Comparison of ENCODE assay signal across 12 mouse cellular contexts in genomic region chr3:95043251-95043650, GRCm38 (mm10). TPM values are rescaled to one million over a fixed set of nuclear protein-coding genes. Genes with fewer than 3 reads are reported as not detected.
DNase-seq lines count a peak whose midpoint lies in the region; ATAC-seq and TF ChIP-seq lines count a peak whose summit lies in the region.
"Had no signal": no experiment of that assay in that cellular context is flagged by ENCODE, and none has a peak within 500 bp of the region (broad histone marks: within the 10 kb centered on the region; RNA-seq: fewer than 3 reads in every experiment).

No protein-coding gene starts in this region.

- no peaks in the 10 kb centered on the region for H3K27me3 ChIP-seq in hindbrain, embryonic 14.5 days (ENCODE audit: control insufficient read depth, insufficient read depth, low read length)
- H3K27me3 ChIP-seq in hindbrain, postnatal 0 days (ENCODE audit: insufficient read depth, low read length): no peaks in the 10 kb centered on the region
- H3K27me3 ChIP-seq in megakaryocyte, embryonic 14.5 days (replicated peaks): no peaks in the 10 kb centered on the region
- no peaks in the 10 kb centered on the region for H3K27me3 ChIP-seq in ES-Bruce4 (ENCODE audit: control insufficient read depth, insufficient read depth, low read length, poor library complexity, severe bottlenecking)
- H3K27me3 ChIP-seq: limb, embryonic 15.5 days had no signal

- H3K27ac ChIP-seq in hindbrain, embryonic 14.5 days: no peak overlapping the region
- H3K27ac ChIP-seq in hindbrain, postnatal 0 days: no peak overlapping the region
- no peak overlapping the region for H3K27ac ChIP-seq in ES-Bruce4 (ENCODE audit: insufficient read depth, low read length)
- H3K27ac ChIP-seq in bone marrow macrophage, adult 2 months (ENCODE audit: insufficient read depth, low read depth, low read length): peak overlapping the region; percentile 86

- intact Hi-C loops in left cerebral cortex, postnatal 4 days (cut with DNase I): no loop called here

- no peak overlapping the region for H3K4me3 ChIP-seq in hindbrain, embryonic 14.5 days (replicated peaks; ENCODE audit: low read length)
- no peak overlapping the region for H3K4me3 ChIP-seq in hindbrain, postnatal 0 days (ENCODE audit: low read length)
- H3K4me3 ChIP-seq in megakaryocyte, embryonic 14.5 days (replicated peaks): peak overlapping the region; percentile 18
- no peak overlapping the region for H3K4me3 ChIP-seq in ES-Bruce4 (ENCODE audit: low read depth, low read length)
- no peak overlapping the region; the same call in 1 of the 2 replicates for H3K4me3 ChIP-seq in bone marrow macrophage, adult 2 months (ENCODE audit: insufficient read depth, low read length)

- no peak for TF ChIP-seq CTCF in hindbrain, postnatal 0 days (IDR thresholded peaks at IDR 0.05; ENCODE audit: low read depth)
- TF ChIP-seq CTCF in ES-Bruce4 (IDR thresholded peaks at IDR 0.05; ENCODE audit: low read depth, low read length): no peak
- no peak for TF ChIP-seq CTCF in bone marrow macrophage, adult 2 months (IDR thresholded peaks at IDR 0.05; ENCODE audit: low read depth, low read length)

- TF ChIP-seq EP300 in ES-Bruce4 (IDR thresholded peaks at IDR 0.05; ENCODE audit: insufficient read depth, low read depth, low read length): no peak

- DNase-seq in hindbrain, embryonic 14.5 days (ENCODE audit: low spot score): no peak
- no peak for DNase-seq in hindbrain, postnatal 0 days (ENCODE audit: low spot score)
- DNase-seq in left cerebral cortex, postnatal 4 days: no peak
- DNase-seq in left cerebral cortex, adult 11 months (ENCODE audit: low spot score): no peak
- DNase-seq: adrenal gland, postnatal 36 days; cerebellum, postnatal 25 days; gastrocnemius, postnatal 36 days had no signal

- peaks cover 14% of the 10 kb centered on the region for H3K36me3 ChIP-seq in hindbrain, embryonic 14.5 days (replicated peaks; ENCODE audit: control insufficient read depth, insufficient read depth)
- 0 out of 2 replicates have a peak, but pooled peaks cover 4% of the 10 kb centered on the region for H3K36me3 ChIP-seq in hindbrain, postnatal 0 days (ENCODE audit: insufficient read depth, low read length)
- peaks cover 26% of the 10 kb centered on the region for H3K36me3 ChIP-seq in megakaryocyte, embryonic 14.5 days (replicated peaks; ENCODE audit: low read length)
- peaks cover 8% of the 10 kb centered on the region for H3K36me3 ChIP-seq in ES-Bruce4 (ENCODE audit: control insufficient read depth, insufficient read depth, low read length, poor library complexity, severe bottlenecking)

- peaks cover 14% of the 10 kb centered on the region for H3K4me1 ChIP-seq in hindbrain, embryonic 14.5 days (replicated peaks; ENCODE audit: control insufficient read depth, insufficient read depth, low read length)
- H3K4me1 ChIP-seq in hindbrain, postnatal 0 days (ENCODE audit: insufficient read depth, low read length): peaks cover 6% of the 10 kb centered on the region; the same call in 1 of the 2 replicates
- peaks cover 86% of the 10 kb centered on the region for H3K4me1 ChIP-seq in megakaryocyte, embryonic 14.5 days
- H3K4me1 ChIP-seq in ES-Bruce4 (ENCODE audit: control insufficient read depth, insufficient read depth, low read length): no peaks in the 10 kb centered on the region
- peaks cover 22% of the 10 kb centered on the region for H3K4me1 ChIP-seq in bone marrow macrophage, adult 2 months (ENCODE audit: control insufficient read depth, insufficient read depth, low read length)

- 80% methylated on average over 6 of the region's 6 CpGs for WGBS in hindbrain, embryonic 14.5 days
- WGBS in hindbrain, postnatal 0 days: 77% methylated on average over 6 of the region's 6 CpGs

- peak overlapping the region; percentile 82; the same call in 1 of the 2 replicates for H3K4me2 ChIP-seq in hindbrain, embryonic 14.5 days (replicated peaks)
- H3K4me2 ChIP-seq in hindbrain, postnatal 0 days (ENCODE audit: low read depth, low read length): no peak overlapping the region

- no peaks in the 10 kb centered on the region for H3K9me3 ChIP-seq in hindbrain, embryonic 14.5 days (ENCODE audit: control insufficient read depth, low read length)
- no peaks in the 10 kb centered on the region for H3K9me3 ChIP-seq in hindbrain, postnatal 0 days (ENCODE audit: low read length)
- H3K9me3 ChIP-seq in megakaryocyte, embryonic 14.5 days: no peaks in the 10 kb centered on the region
- H3K9me3 ChIP-seq in ES-Bruce4 (replicated peaks; ENCODE audit: control insufficient read depth, insufficient read depth, low read length, poor library complexity, severe bottlenecking): no peaks in the 10 kb centered on the region
- H3K9me3 ChIP-seq: limb, embryonic 15.5 days had no signal

- ATAC-seq in hindbrain, embryonic 14.5 days (ENCODE audit: low FRiP score): no peak
- no peak for ATAC-seq in hindbrain, postnatal 0 days
- no peak for ATAC-seq in megakaryocyte, adult 5-6 weeks (ENCODE audit: poor library complexity, severe bottlenecking)

- no peak overlapping the region for H3K9ac ChIP-seq in hindbrain, embryonic 14.5 days
- H3K9ac ChIP-seq in hindbrain, postnatal 0 days (replicated peaks; ENCODE audit: low read length): no peak overlapping the region
- 0 out of 2 replicates have a peak overlapping the region, but pooled peaks have one; percentile 37 for H3K9ac ChIP-seq in ES-Bruce4 (ENCODE audit: low read depth, poor library complexity, severe bottlenecking)
- H3K9ac ChIP-seq: limb, embryonic 15.5 days had no signal

- TF ChIP-seq POLR2A in ES-Bruce4 (IDR thresholded peaks at IDR 0.05; ENCODE audit: insufficient read depth, low read length): no peak
- no peak for TF ChIP-seq POLR2A in bone marrow macrophage, adult 2 months (IDR thresholded peaks at IDR 0.05; ENCODE audit: borderline replicate concordance, low read depth, low read length)

RNA-seq across cellular contexts. Expression of gene Psmd4, which starts 0.8 kb away (rescaled TPM):
- polyA plus RNA-seq in hindbrain, embryonic 14.5 days (2014; fragmentation: Nextera tagmentation; extraction: Ambion mirVana): 238 and 248 TPM in 2 replicates
- 208 and 210 TPM in 2 replicates for total RNA-seq in hindbrain, postnatal 0 days (2014; rRNA removed)
- 267 and 272 TPM in 2 replicates for polyA plus RNA-seq in hindbrain, postnatal 0 days (2015; fragmentation: Nextera tagmentation; extraction: Ambion mirVana)
- 24.8 and 169 TPM in 2 replicates for polyA plus RNA-seq in megakaryocyte, embryonic 14.5 days (2012; ENCODE audit: insufficient read depth, low replicate concordance)
- total RNA-seq in megakaryocyte, adult 5-6 weeks (2015): 80.0 and 91.9 TPM in 2 replicates
- 224 and 226 TPM in 2 replicates for total RNA-seq in megakaryocyte, adult 5-6 weeks (2017)
- polyA plus RNA-seq in ES-Bruce4 (2011; ENCODE audit: insufficient read depth, insufficient read length, low read depth, missing spikeins): 286 and 316 TPM in 2 replicates
- polyA plus RNA-seq in bone marrow macrophage, adult 2 months (2012; ENCODE audit: insufficient read depth, insufficient read length, missing spikeins): 136 and 148 TPM in 2 replicates
- total RNA-seq in left cerebral cortex, postnatal 4 days (2021): 100 to 1,000 TPM; 144 to 158 TPM

RNA-seq across cellular contexts. Expression of gene Zfp687, which starts 28.0 kb away (rescaled TPM):
- polyA plus RNA-seq in hindbrain, embryonic 14.5 days (2014; fragmentation: Nextera tagmentation; extraction: Ambion mirVana): 19.6 and 21.2 TPM in 2 replicates
- 34.1 and 35.4 TPM in 2 replicates for total RNA-seq in hindbrain, postnatal 0 days (2014; rRNA removed)
- 17.3 and 18.0 TPM in 2 replicates for polyA plus RNA-seq in hindbrain, postnatal 0 days (2015; fragmentation: Nextera tagmentation; extraction: Ambion mirVana)
- 13.6 and 16.9 TPM in 2 replicates for polyA plus RNA-seq in megakaryocyte, embryonic 14.5 days (2012; ENCODE audit: insufficient read depth, low replicate concordance)
- 10.0 and 15.7 TPM in 2 replicates for total RNA-seq in megakaryocyte, adult 5-6 weeks (2015)
- 11.7 and 39.5 TPM in 2 replicates for total RNA-seq in megakaryocyte, adult 5-6 weeks (2017)
- 37.7 and 56.5 TPM in 2 replicates for polyA plus RNA-seq in ES-Bruce4 (2011; ENCODE audit: insufficient read depth, insufficient read length, low read depth, missing spikeins)
- 10.5 and 12.7 TPM in 2 replicates for polyA plus RNA-seq in bone marrow macrophage, adult 2 months (2012; ENCODE audit: insufficient read depth, insufficient read length, missing spikeins)
- 10 to 100 TPM; 23.6 to 25.4 TPM for total RNA-seq in left cerebral cortex, postnatal 4 days (2021)
